In the genomic region with DNA sequence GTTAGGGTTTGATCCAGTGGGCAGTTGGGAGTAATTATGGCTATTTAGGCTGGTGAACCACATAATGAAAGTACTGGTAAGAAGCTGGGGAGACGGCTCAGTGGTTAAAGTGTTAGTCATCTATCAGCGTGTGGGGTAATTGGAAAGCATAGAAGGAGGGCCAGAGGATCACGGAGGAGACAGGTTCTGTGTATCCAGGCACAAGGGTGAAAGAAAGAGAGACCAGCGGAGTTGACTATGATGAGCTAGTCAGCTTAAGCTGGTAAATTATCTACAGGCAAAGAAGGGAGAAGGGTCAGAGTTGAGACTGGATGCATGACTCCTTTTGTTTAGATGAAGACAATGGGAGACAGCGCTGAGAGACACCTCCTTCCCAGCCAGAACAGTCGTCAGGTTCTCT, we compare ENCODE assay signal across 21 mouse cellular contexts. TPM values are rescaled to one million over a fixed set of nuclear protein-coding genes. Genes with fewer than 3 reads are reported as not detected.
"Had no signal": no experiment of that assay in that cellular context is flagged by ENCODE, and none has a peak within 500 bp of the region (broad histone marks: within the 10 kb centered on the region; RNA-seq: fewer than 3 reads in every experiment).

No protein-coding gene starts in this region.

- DNase-seq: kidney, adult 18-20 months; liver, embryonic 13.5 days; lung, embryonic 14.5 days; right cerebral cortex, postnatal 4 days; spleen, adult 18-20 months; thymus, postnatal 25 days had no signal

- ATAC-seq: lung, postnatal 0 days; midbrain, embryonic 13.5 days; midbrain, embryonic 16.5 days had no signal

- H3K27me3 ChIP-seq: intestine, embryonic 15.5 days; midbrain, embryonic 13.5 days; neural tube, embryonic 13.5 days had no signal

- H3K27ac ChIP-seq: intestine, embryonic 15.5 days; kidney, postnatal 0 days; liver, embryonic 13.5 days; macrophage; midbrain, embryonic 10.5 days; midbrain, embryonic 13.5 days; neural tube, embryonic 13.5 days; stomach, embryonic 15.5 days had no signal

- H3K4me2 ChIP-seq: intestine, embryonic 15.5 days; liver, embryonic 13.5 days; lung, embryonic 14.5 days; midbrain, embryonic 13.5 days; neural tube, embryonic 13.5 days; stomach, embryonic 15.5 days had no signal

- H3K36me3 ChIP-seq: intestine, embryonic 15.5 days; liver, embryonic 13.5 days; midbrain, embryonic 10.5 days; midbrain, embryonic 13.5 days; neural tube, embryonic 13.5 days; stomach, embryonic 15.5 days had no signal

- H3K9me3 ChIP-seq: intestine, embryonic 15.5 days; liver, embryonic 13.5 days; midbrain, embryonic 10.5 days; midbrain, embryonic 13.5 days; neural tube, embryonic 13.5 days; stomach, embryonic 15.5 days had no signal

- H3K9ac ChIP-seq: intestine, embryonic 15.5 days; liver, embryonic 13.5 days; lung, embryonic 14.5 days; midbrain, embryonic 13.5 days; neural tube, embryonic 13.5 days; stomach, embryonic 15.5 days had no signal

- H3K4me3 ChIP-seq: intestine, embryonic 15.5 days; liver, embryonic 13.5 days; midbrain, embryonic 10.5 days; midbrain, embryonic 13.5 days; myocyte; neural tube, embryonic 13.5 days; stomach, embryonic 15.5 days had no signal

RNA-seq across cellular contexts. Expression of a gene that starts 20.9 kb away (rescaled TPM):
- total RNA-seq: megakaryocyte, adult 5-6 weeks; monocyte, adult 5-6 weeks; neutrophil, adult 5-6 weeks had no signal

RNA-seq across cellular contexts. Expression of a gene that starts 24.9 kb away (rescaled TPM):
- total RNA-seq: liver, adult 2 months; megakaryocyte, adult 5-6 weeks; monocyte, adult 5-6 weeks; neutrophil, adult 5-6 weeks had no signal
- polyA plus RNA-seq: limb, embryonic 11.5 days; liver, adult 2 months; liver, embryonic 13.5 days; macrophage had no signal
